Mouse (Mus musculus) heart, embryonic 13.5 days (tissue): ENCODE data around the gene Irgm2. TPM values are rescaled to one million over a fixed set of nuclear protein-coding genes. Genes with fewer than 3 reads are reported as not detected.

Experiments
- ATAC-seq: fragments of 200-750 bp; cut with Nextera tagmentation; 2 replicates; pipeline ENCODE4 v1.8.0; 2017; ENCODE audit warnings: moderate TSS enrichment; ENCODE audit not compliant: insufficient number of reproducible peaks, low FRiP score, low TSS enrichment; ENCODE audit errors: extremely low read depth
- H3K27ac ChIP-seq: fragments of 300-500 bp; sonication (generic); replicated peaks from 2 replicates; pipeline ENCODE4 v1.5.1; 2015; ENCODE audit warnings: moderate library complexity, mild to moderate bottlenecking, inconsistent platforms
- H3K27me3 ChIP-seq: fragments of 300-500 bp; sonication (generic); replicated peaks from 2 replicates; pipeline ENCODE4 v1.6.1; 2015; ENCODE audit warnings: mild to moderate bottlenecking, inconsistent platforms
- H3K36me3 ChIP-seq: fragments of 300-500 bp; sonication (generic); 2 replicates; pipeline ENCODE4 v1.6.1; 2015; ENCODE audit warnings: mild to moderate bottlenecking, inconsistent platforms
- H3K4me1 ChIP-seq: fragments of 300-500 bp; sonication (generic); 2 replicates; pipeline ENCODE4 v1.6.1; 2015; ENCODE audit warnings: inconsistent platforms
- H3K4me2 ChIP-seq: fragments of 300-500 bp; sonication (generic); 2 replicates; pipeline ENCODE4 v1.6.1; 2015; ENCODE audit warnings: inconsistent platforms, mild to moderate bottlenecking, moderate library complexity
- H3K4me3 ChIP-seq: fragments of 300-500 bp; sonication (generic); 2 replicates; pipeline ENCODE4 v1.5.1; 2015; ENCODE audit warnings: moderate library complexity, mild to moderate bottlenecking, inconsistent platforms
- H3K9ac ChIP-seq: fragments of 300-500 bp; sonication (generic); 2 replicates; pipeline ENCODE4 v1.6.1; 2015; ENCODE audit warnings: inconsistent platforms, mild to moderate bottlenecking, moderate library complexity
- H3K9me3 ChIP-seq: fragments of 300-500 bp; sonication (generic); 2 replicates; pipeline ENCODE4 v1.6.1; 2016; ENCODE audit warnings: inconsistent platforms
- WGBS: fragments of 180-500 bp; shearing (Covaris S2); methylation state at CpG from one replicate; pipeline ENCODE4 v1.1.7; 2015; ENCODE audit warnings: mixed read lengths; 5-methylcytosine and 5-hydroxymethylcytosine counted together
- polyA plus RNA-seq: library from polyadenylated mRNA; unstranded; fragments of >200 nt; fragmentation: Nextera tagmentation; extraction: Ambion mirVana; gene quantifications from 2 replicates; pipeline ENCODE4 v1.2.1, GENCODE M21; 2015

Irgm2 gene
- polyA plus RNA-seq, 1 experiment from 2014 or later = 3.6 TPM

GRCm38 (mm10) chr11:58183579-58183978 is 15.8 kb upstream of the Irgm2 start:
- Histone ChIP-seq H3K27ac (no peak overlapping the region), H3K9me3 (no peaks in the 10 kb centered on the region), H3K4me1 (peaks cover 4% of the 10 kb centered on the region; the same call in 1 of the 2 replicates), H3K9ac (no peak overlapping the region), H3K27me3 (no peaks in the 10 kb centered on the region), H3K4me3 (no peak overlapping the region), H3K4me2 (no peak overlapping the region), H3K36me3 (peaks cover 24% of the 10 kb centered on the region)
- no peak for ATAC-seq
- WGBS = 82% methylated on average over 3 of the region's 3 CpGs

GRCm38 (mm10) chr11:58189675-58190074 is 9.7 kb upstream of the Irgm2 start:
- Histone ChIP-seq H3K27ac (no peak overlapping the region), H3K9ac (no peak overlapping the region), H3K27me3 (no peaks in the 10 kb centered on the region), H3K4me3 (no peak overlapping the region), H3K4me1 (peaks cover 18% of the 10 kb centered on the region), H3K9me3 (no peaks in the 10 kb centered on the region; the same call in 1 of the 2 replicates), H3K36me3 (no peaks in the 10 kb centered on the region), H3K4me2 (no peak overlapping the region)
- no peak for ATAC-seq
- 88% methylated on average over 6 of the region's 6 CpGs for WGBS

DNA sequence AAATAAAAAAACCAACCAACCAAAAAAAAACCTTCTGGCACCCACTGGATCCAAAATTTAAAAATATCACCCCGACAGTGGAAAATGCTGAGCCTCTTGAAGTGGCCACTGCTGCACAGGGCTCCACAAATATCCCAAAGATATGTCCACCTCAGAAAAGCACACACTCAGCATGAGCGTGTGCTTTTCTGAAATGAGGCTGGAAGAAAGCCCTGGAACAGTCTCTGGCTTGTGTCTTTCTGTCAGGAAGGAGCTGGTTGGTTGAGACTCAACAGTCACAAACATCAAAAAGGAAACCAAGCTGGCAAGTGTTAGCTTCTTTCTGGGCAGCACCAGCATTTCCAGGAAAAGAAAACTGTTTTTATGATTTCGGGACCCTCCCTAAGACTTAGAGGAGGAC is 6.1 kb upstream of the Irgm2 start:
- no peak overlapping the region for H3K9ac ChIP-seq
- H3K36me3 ChIP-seq = no peaks in the 10 kb centered on the region
- ATAC-seq = peak; percentile 51; the same call in 1 of the 2 replicates
- H3K4me1 ChIP-seq = peaks cover 24% of the 10 kb centered on the region
- H3K9me3 ChIP-seq = no peaks in the 10 kb centered on the region; the same call in 1 of the 2 replicates
- H3K27me3 ChIP-seq = no peaks in the 10 kb centered on the region
- 29% methylated on average over 3 of the region's 3 CpGs for WGBS
- H3K4me3 ChIP-seq = 0 out of 2 replicates have a peak overlapping the region, but pooled peaks have one; percentile 3
- peak overlapping the region; percentile 47 for H3K4me2 ChIP-seq
- H3K27ac ChIP-seq = peak overlapping the region; percentile 63

DNA sequence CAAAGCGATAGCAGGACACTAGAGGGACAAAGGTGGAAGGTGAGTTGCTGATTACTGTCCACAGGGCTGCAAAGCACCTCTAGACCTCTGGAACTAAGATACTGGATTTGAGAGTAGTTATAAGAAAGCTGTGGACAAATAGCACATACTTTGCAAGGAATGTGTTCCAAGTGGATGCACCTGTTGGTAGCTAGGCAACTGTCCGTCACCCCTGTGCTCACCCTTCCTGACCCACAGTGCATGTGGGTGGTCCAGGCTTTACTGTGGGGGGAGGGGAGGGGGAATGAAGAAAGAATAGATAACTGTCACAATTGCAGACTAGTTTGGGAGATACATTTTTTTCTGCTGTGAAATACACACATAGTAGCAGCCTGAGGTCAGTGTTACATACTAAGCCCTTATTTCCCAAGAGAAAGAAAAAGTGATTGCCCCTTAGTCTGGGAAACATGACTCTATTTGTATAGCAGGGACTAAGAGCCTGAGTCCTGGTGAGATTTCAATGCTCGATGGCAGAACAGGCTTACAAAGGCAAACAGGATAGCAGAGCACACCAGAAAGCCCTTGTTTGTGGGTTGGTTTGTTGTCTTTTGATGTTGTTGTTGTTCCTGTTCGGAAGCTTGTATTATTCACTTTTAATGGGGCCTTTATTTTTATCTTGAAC is 5.4 kb upstream of the Irgm2 start:
- Histone ChIP-seq H3K4me1 (peaks cover 24% of the 10 kb centered on the region), H3K4me3 (0 out of 2 replicates have a peak overlapping the region, but pooled peaks have one; percentile 3), H3K27ac (peak overlapping the region; percentile 63), H3K9ac (no peak overlapping the region), H3K27me3 (no peaks in the 10 kb centered on the region), H3K9me3 (no peaks in the 10 kb centered on the region; the same call in 1 of the 2 replicates), H3K4me2 (peak overlapping the region; percentile 47), H3K36me3 (no peaks in the 10 kb centered on the region)
- WGBS = 31% methylated on average over 4 of the region's 4 CpGs
- no peak for ATAC-seq

GRCm38 (mm10) chr11:58198663-58199062 is 755 bp upstream of the Irgm2 start:
- Histone ChIP-seq H3K9ac (peak overlapping the region; percentile 83), H3K4me1 (peaks cover 21% of the 10 kb centered on the region), H3K27me3 (no peaks in the 10 kb centered on the region), H3K4me2 (peak overlapping the region; percentile 87), H3K27ac (no peak overlapping the region), H3K36me3 (no peaks in the 10 kb centered on the region), H3K9me3 (no peaks in the 10 kb centered on the region), H3K4me3 (peak overlapping the region; percentile 73)
- 74% methylated on average over 4 of the region's 4 CpGs for WGBS
- no peak for ATAC-seq

GRCm38 (mm10) chr11:58200226-58200625 is 808 bp downstream of the Irgm2 start:
- H3K4me2 ChIP-seq = peak overlapping the region; percentile 87
- H3K27ac ChIP-seq = no peak overlapping the region
- H3K36me3 ChIP-seq = no peaks in the 10 kb centered on the region
- H3K9ac ChIP-seq = no peak overlapping the region
- H3K4me3 ChIP-seq = no peak overlapping the region
- 86% methylated on average over 4 of the region's 4 CpGs for WGBS
- ATAC-seq = no peak
- peaks cover 14% of the 10 kb centered on the region for H3K4me1 ChIP-seq
- H3K27me3 ChIP-seq = no peaks in the 10 kb centered on the region
- no peaks in the 10 kb centered on the region for H3K9me3 ChIP-seq

DNA sequence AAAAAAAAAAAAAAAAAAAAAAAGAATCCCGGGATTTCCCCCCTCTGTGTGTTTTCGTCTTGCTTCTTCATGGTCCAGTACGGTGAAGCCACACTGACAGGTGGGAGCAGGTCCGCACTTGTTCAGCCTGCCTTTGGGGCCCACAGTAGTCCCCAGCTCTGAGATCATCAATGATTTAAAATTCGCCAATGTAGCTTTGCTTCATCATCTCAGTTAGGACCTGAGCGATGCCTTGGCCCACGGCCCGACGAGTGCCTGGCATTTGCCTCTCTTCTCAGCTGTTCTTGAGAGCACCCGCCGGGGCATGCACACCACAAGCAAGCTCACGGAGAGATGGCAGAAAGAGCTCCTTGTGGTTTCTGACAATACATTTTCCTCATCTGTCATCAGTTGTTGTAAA is 1.6 kb downstream of the Irgm2 start:
- Histone ChIP-seq H3K9ac (no peak overlapping the region), H3K27me3 (no peaks in the 10 kb centered on the region), H3K4me1 (peaks cover 14% of the 10 kb centered on the region), H3K4me3 (no peak overlapping the region), H3K36me3 (no peaks in the 10 kb centered on the region), H3K9me3 (no peaks in the 10 kb centered on the region), H3K27ac (no peak overlapping the region), H3K4me2 (no peak overlapping the region)
- ATAC-seq = no peak
- WGBS = 89% methylated on average over 12 of the region's 12 CpGs

DNA sequence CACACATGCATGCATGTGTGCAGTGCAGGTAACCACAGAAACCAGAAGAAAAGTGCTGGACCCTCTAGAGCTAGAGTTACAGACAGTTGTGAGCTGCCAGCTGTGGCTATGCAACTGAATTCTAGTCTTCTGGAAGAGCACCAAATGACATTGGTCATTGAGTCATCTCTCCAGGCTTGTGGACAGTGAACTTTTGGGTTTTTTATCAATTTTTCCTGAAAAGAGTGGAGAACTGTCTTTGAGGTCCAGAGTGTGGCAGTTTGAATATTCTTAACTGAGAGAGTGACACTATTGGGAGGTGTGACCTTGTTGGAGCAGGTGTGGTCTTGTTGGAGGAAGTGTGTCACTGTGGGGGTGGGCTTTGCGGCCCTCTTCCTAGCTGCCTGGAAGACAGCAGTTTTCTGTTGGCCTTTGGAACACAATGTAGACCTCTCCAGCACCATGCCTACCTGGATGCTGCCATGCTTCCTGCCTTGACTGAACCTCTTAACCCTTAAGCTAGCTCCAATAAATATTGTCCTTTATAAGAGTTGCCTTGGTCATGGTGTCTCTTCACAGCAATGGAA is 11.0 kb downstream of the Irgm2 start:
- H3K27ac ChIP-seq = no peak overlapping the region
- WGBS = 82% methylated on average over 1 of the region's 1 CpGs
- H3K4me1 ChIP-seq = peaks cover 25% of the 10 kb centered on the region
- H3K9me3 ChIP-seq = no peaks in the 10 kb centered on the region
- H3K36me3 ChIP-seq = peaks cover 4% of the 10 kb centered on the region; the same call in 1 of the 2 replicates
- no peak overlapping the region for H3K4me3 ChIP-seq
- no peak for ATAC-seq
- no peaks in the 10 kb centered on the region for H3K27me3 ChIP-seq
- H3K9ac ChIP-seq = no peak overlapping the region
- H3K4me2 ChIP-seq = no peak overlapping the region

DNA sequence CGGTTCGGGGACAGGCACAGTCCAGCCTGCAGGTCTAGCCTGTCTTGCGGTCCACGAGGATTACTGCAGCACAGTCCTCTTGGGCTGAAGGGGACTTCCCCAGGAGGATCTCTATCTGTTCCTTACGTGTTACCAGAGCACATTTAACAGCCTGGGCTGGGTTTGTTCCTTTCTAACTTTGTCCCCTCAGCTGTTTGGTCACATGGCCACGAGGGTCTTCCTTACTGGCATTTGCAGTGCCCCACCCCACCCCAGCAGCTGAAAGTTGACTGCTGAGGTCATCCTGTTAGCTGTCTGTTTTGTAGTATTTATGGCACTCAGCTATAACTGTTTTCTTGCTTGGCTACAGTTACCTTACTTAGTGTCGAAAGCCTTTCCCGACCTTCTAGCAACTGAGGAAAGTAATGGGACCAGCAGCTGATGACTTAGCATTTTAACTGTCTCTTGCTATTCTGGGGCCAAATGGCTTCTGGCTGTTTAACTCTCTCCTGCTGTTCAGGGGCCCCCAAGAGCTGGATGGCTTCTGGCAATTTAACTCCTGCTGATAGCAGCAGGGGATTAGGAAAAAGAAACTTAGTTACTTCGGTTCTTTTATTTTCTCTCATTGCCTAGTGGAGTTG is 11.8 kb downstream of the Irgm2 start:
- H3K9me3 ChIP-seq = no peaks in the 10 kb centered on the region
- peak overlapping the region; percentile 46 for H3K27ac ChIP-seq
- H3K4me3 ChIP-seq = no peak overlapping the region
- H3K36me3 ChIP-seq = peaks cover 4% of the 10 kb centered on the region; the same call in 1 of the 2 replicates
- no peaks in the 10 kb centered on the region for H3K27me3 ChIP-seq
- 20% methylated on average over 9 of the region's 9 CpGs for WGBS
- H3K9ac ChIP-seq = no peak overlapping the region
- no peak for ATAC-seq
- peaks cover 30% of the 10 kb centered on the region for H3K4me1 ChIP-seq
- H3K4me2 ChIP-seq = peak overlapping the region; percentile 38

- peaks cover 30% of the 10 kb centered on the region for H3K4me1 ChIP-seq
- H3K36me3 ChIP-seq = peaks cover 4% of the 10 kb centered on the region; the same call in 1 of the 2 replicates
- WGBS = 28% methylated on average over 2 of the region's 2 CpGs
- no peak overlapping the region for H3K4me3 ChIP-seq
- 0 out of 2 replicates have a peak overlapping the region, but pooled peaks have one; percentile 46 for H3K27ac ChIP-seq
- no peaks in the 10 kb centered on the region for H3K9me3 ChIP-seq
- H3K27me3 ChIP-seq = no peaks in the 10 kb centered on the region
- ATAC-seq = no peak
- H3K4me2 ChIP-seq = peak overlapping the region; percentile 38
- no peak overlapping the region for H3K9ac ChIP-seq
Measured at GRCm38 (mm10) chr11:58211682-58212067, 12.3 kb downstream of the Irgm2 start.

- no peak for ATAC-seq
- Histone ChIP-seq H3K4me2 (peak overlapping the region; percentile 75), H3K4me1 (peaks cover 30% of the 10 kb centered on the region), H3K27me3 (no peaks in the 10 kb centered on the region), H3K4me3 (no peak overlapping the region), H3K9me3 (no peaks in the 10 kb centered on the region), H3K9ac (no peak overlapping the region), H3K27ac (no peak overlapping the region), H3K36me3 (no peaks in the 10 kb centered on the region)
- 68% methylated on average over 7 of the region's 7 CpGs for WGBS
Measured at GRCm38 (mm10) chr11:58213673-58214342, 14.4 kb downstream of the Irgm2 start.
